1 mouse cellular context compared by ENCODE assay signal in genomic region chr11:121203859-121204160, GRCm38 (mm10).
A peak's percentile ranks its signal among the peaks of the same experiment; 100 is the strongest.
TF ChIP-seq lines count a peak whose summit lies in the region.

No protein-coding gene starts in this region.

TF ChIP-seq in CH12.LX, 34 proteins besides CTCF, POLR2A, EP300 and RAD21:
- TF ChIP-seq TBP (conservative IDR thresholded peaks at IDR 0.05; ENCODE audit: low read depth, low read length) (no peak), SIN3A (IDR thresholded peaks at IDR 0.05; ENCODE audit: low read length) (no peak; the same call in 1 of the 2 replicates), USF1 (IDR thresholded peaks at IDR 0.05; ENCODE audit: low read depth, low read length) (peak; percentile 71), BHLHE40 (IDR thresholded peaks at IDR 0.05; ENCODE audit: low read depth, low read length) (peak; percentile 88), MAX (IDR thresholded peaks at IDR 0.05; ENCODE audit: low read length) (peak; percentile 92), USF2 (conservative IDR thresholded peaks at IDR 0.05; ENCODE audit: low read depth, low read length) (peak; percentile 64), MYC (IDR thresholded peaks at IDR 0.05; ENCODE audit: low read depth, low read length) (peak; percentile 92)
